Mouse (Mus musculus): ENCODE measurements around the gene Crisp3. TPM values are rescaled to one million over a fixed set of nuclear protein-coding genes. Genes with fewer than 3 reads are reported as not detected.
"Not testable (repeated sequence)": the region's sequence is repeated elsewhere in the genome, so short reads cannot be mapped to it uniquely, and the experiment has no call there.

Gene Crisp3
- total RNA-seq (2014; rRNA removed): not detected in 2 replicates
- polyA plus RNA-seq (2015; fragmentation: Nextera tagmentation; extraction: Ambion mirVana): not detected in 2 replicates

GRCm38 (mm10) chr17:40242135-40242534 lies at the start of gene Crisp3:
TSS of gene Crisp3 (minus strand) at chr17:40242288.
- no peaks in the 10 kb centered on the region for H3K4me1 ChIP-seq (ENCODE audit: insufficient read depth)
- DNase-seq: no peak
- no peak within 1 kb of the TSS for H3K4me3 ChIP-seq (ENCODE audit: low read depth, low read length)
- H3K36me3 ChIP-seq (ENCODE audit: insufficient read depth): no peaks in the 10 kb centered on the region
- H3K27me3 ChIP-seq (ENCODE audit: insufficient read depth, low read length): no peaks in the 10 kb centered on the region
- ATAC-seq: no peak
- TF ChIP-seq CTCF (IDR thresholded peaks at IDR 0.05; ENCODE audit: low read depth): no peak
- H3K4me2 ChIP-seq (ENCODE audit: low read depth): no peak within 1 kb of the TSS
- no peaks in the 10 kb centered on the region for H3K9me3 ChIP-seq (ENCODE audit: low read length)
- H3K27ac ChIP-seq (ENCODE audit: low read depth, low read length): no peak within 1 kb of the TSS
- H3K9ac ChIP-seq: no peak within 1 kb of the TSS

GRCm38 (mm10) chr17:40285435-40285834 lies 43.3 kb upstream of the Crisp3 start:
- Histone ChIP-seq H3K27me3 (ENCODE audit: insufficient read depth, low read length) (no peaks in the 10 kb centered on the region), H3K9ac (no peak overlapping the region), H3K27ac (ENCODE audit: low read depth, low read length) (no peak overlapping the region), H3K4me3 (ENCODE audit: low read depth, low read length) (no peak overlapping the region), H3K36me3 (ENCODE audit: insufficient read depth) (no peaks in the 10 kb centered on the region), H3K4me2 (ENCODE audit: low read depth) (no peak overlapping the region), H3K4me1 (ENCODE audit: insufficient read depth) (no peaks in the 10 kb centered on the region), H3K9me3 (ENCODE audit: low read length) (no peaks in the 10 kb centered on the region)
- TF ChIP-seq CTCF (IDR thresholded peaks at IDR 0.05; ENCODE audit: low read depth): peak; percentile 48
- ATAC-seq (no peak), DNase-seq (peak; percentile 1)
- 76% methylated on average over 2 of the region's 2 CpGs for WGBS

DNA sequence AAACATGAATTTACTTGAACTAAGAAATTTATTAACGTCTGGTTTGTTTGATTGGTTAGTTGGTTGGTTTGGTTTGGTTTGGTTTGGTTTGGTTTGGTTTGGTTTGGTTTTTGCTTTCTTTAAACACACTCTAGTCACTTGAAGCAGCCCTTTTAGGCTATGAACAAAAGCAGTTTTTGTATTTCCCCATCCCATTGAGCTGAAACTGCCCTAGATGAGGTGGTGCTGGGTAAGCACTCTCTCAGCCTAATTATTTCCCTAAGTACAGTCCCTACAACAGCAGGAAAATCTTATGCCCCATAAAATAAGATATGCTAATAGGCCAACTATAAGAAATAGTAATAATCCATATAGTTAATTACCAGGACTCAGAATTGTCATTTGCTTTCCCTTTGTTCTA lies 33.4 kb upstream of the Crisp3 start:
- Histone ChIP-seq H3K4me2 (ENCODE audit: low read depth) (no peak overlapping the region), H3K9me3 (ENCODE audit: low read length) (no peaks in the 10 kb centered on the region), H3K4me3 (ENCODE audit: low read depth, low read length) (no peak overlapping the region), H3K27me3 (ENCODE audit: insufficient read depth, low read length) (no peaks in the 10 kb centered on the region), H3K36me3 (ENCODE audit: insufficient read depth) (no peaks in the 10 kb centered on the region), H3K4me1 (ENCODE audit: insufficient read depth) (no peaks in the 10 kb centered on the region), H3K9ac (no peak overlapping the region), H3K27ac (ENCODE audit: low read depth, low read length) (no peak overlapping the region)
- no peak for ATAC-seq
- DNase-seq: no peak
- TF ChIP-seq CTCF (IDR thresholded peaks at IDR 0.05; ENCODE audit: low read depth): no peak
- 24% methylated on average over 1 of the region's 1 CpGs for WGBS

DNA sequence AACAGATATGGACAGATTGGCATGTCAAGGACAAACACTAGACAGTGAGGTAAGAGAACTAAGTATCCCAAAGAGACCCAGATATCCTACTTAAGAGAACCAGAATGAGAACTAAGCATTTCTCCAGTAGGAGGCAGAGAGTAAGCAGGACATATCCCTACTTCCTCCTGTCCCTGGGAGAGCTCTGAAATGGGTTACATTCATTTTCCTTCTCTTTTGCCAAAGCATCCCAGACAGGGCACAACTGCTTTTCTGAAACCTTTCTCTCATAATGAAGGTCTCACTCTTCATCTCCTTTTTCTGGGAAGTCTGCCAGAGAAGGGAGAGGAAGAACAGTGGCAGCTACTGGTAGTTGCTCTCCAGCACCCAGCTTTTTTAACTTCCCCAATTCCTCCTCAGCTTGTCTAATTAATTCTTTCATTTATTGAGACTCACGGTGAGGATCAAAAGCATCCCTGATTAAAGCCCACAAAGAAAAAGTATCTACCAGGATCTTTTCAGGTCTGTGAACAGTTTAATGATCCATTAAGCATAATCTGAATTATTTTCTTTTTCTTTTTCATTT lies 32.9 kb upstream of the Crisp3 start:
- H3K27me3 ChIP-seq (ENCODE audit: insufficient read depth, low read length): no peaks in the 10 kb centered on the region
- no peaks in the 10 kb centered on the region for H3K36me3 ChIP-seq (ENCODE audit: insufficient read depth)
- no peaks in the 10 kb centered on the region for H3K4me1 ChIP-seq (ENCODE audit: insufficient read depth)
- no peak for DNase-seq
- H3K4me3 ChIP-seq (ENCODE audit: low read depth, low read length): no peak overlapping the region
- H3K9ac ChIP-seq: no peak overlapping the region
- no peak for TF ChIP-seq CTCF (IDR thresholded peaks at IDR 0.05; ENCODE audit: low read depth)
- 3% methylated on average over 1 of the region's 1 CpGs for WGBS
- no peak overlapping the region for H3K27ac ChIP-seq (ENCODE audit: low read depth, low read length)
- ATAC-seq: no peak
- no peaks in the 10 kb centered on the region for H3K9me3 ChIP-seq (ENCODE audit: low read length)
- H3K4me2 ChIP-seq (ENCODE audit: low read depth): no peak overlapping the region

DNA sequence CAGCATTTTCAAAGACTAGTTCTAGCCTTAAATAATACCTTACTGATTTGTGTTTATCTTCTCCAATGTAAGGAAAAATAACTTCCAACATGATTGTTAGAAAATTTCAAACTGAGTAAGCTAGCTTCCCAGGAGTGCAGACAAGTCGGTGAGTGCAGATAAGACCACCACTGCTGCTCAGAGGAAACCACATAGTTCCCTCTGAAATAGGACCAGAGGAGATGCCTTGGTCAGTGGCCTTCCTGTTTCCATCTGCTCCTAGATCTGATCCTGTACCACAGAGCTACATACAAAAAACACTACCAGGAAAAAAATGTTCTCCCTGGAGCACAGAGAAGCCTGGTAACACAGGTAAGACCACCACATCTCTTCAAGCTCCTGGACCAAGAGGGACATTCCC lies 10.4 kb upstream of the Crisp3 start:
- H3K36me3 ChIP-seq (ENCODE audit: insufficient read depth): no peaks in the 10 kb centered on the region
- no peaks in the 10 kb centered on the region for H3K27me3 ChIP-seq (ENCODE audit: insufficient read depth, low read length)
- no peak for TF ChIP-seq CTCF (IDR thresholded peaks at IDR 0.05; ENCODE audit: low read depth)
- WGBS: 98% methylated on average over 1 of the region's 1 CpGs
- H3K4me2 ChIP-seq (ENCODE audit: low read depth): no peak overlapping the region
- H3K27ac ChIP-seq (ENCODE audit: low read depth, low read length): no peak overlapping the region
- H3K9me3 ChIP-seq (ENCODE audit: low read length): no peaks in the 10 kb centered on the region
- H3K4me1 ChIP-seq (ENCODE audit: insufficient read depth): no peaks in the 10 kb centered on the region
- no peak for DNase-seq
- H3K9ac ChIP-seq: no peak overlapping the region
- no peak overlapping the region for H3K4me3 ChIP-seq (ENCODE audit: low read depth, low read length)
- ATAC-seq: no peak

DNA sequence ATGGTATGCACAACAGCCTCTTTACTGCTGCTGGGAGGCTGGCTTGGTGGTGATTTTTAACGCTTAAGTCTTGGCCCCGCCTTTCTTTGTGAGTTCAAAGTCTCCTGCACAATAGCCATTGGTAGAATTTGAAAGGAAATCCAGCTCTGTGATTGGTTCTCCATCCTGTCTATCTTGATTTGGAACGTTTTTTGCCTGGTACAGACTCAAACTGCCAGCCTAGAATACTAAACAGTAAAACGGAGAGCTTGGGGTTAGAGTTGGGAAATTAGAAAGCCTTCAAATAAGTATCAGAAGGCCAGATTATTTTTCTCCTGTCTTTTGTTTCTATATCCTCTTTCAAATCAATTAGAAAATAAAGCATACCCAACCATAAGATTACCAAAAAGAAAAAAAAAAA lies 33.5 kb downstream of the Crisp3 start, which contains the start of gene Pgk2:
Pgk2 (minus strand) TSS at position 101 of the 400 bp plus-strand sequence.
- Histone ChIP-seq H3K27ac (ENCODE audit: low read depth, low read length) (no peak within 1 kb of the TSS), H3K4me3 (ENCODE audit: low read depth, low read length) (no peak within 1 kb of the TSS), H3K4me2 (ENCODE audit: low read depth) (no peak within 1 kb of the TSS), H3K4me1 (ENCODE audit: insufficient read depth) (no peaks in the 10 kb centered on the region), H3K9me3 (ENCODE audit: low read length) (no peaks in the 10 kb centered on the region), H3K9ac (no peak within 1 kb of the TSS), H3K36me3 (ENCODE audit: insufficient read depth) (no peaks in the 10 kb centered on the region), H3K27me3 (ENCODE audit: insufficient read depth, low read length) (no peaks in the 10 kb centered on the region)
- TF ChIP-seq CTCF (IDR thresholded peaks at IDR 0.05; ENCODE audit: low read depth): no peak
- 78% methylated on average over 4 of the region's 4 CpGs for WGBS
- no peak for DNase-seq
- no peak for ATAC-seq

DNA sequence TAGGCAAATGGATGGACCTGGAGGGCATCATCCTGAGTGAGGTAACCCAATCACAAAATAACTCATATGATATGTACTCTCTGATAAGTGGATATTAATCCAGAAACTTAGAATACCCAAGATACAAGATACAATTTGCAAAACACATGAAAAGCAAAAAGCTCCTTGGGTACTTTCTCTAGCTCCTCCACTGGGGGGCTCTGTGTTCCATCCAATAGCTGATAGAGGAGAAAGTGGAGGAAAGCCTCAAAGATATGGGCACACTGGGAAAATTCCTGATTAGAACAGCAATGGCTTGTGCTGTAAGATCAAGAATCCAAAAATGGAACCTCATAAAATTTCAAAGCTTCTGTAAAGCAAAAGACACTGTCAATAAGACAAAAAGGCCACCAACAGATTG lies 40.3 kb downstream of the Crisp3 start:
- H3K9ac ChIP-seq; H3K27me3 ChIP-seq (ENCODE audit: insufficient read depth, low read length); DNase-seq; H3K4me3 ChIP-seq (ENCODE audit: low read depth, low read length); ATAC-seq; H3K4me1 ChIP-seq (ENCODE audit: insufficient read depth); H3K36me3 ChIP-seq (ENCODE audit: insufficient read depth); H3K9me3 ChIP-seq (ENCODE audit: low read length); H3K27ac ChIP-seq (ENCODE audit: low read depth, low read length); H3K4me2 ChIP-seq (ENCODE audit: low read depth): not testable (repeated sequence)

GRCm38 (mm10) chr17:40190192-40190591 lies 51.9 kb downstream of the Crisp3 start:
- not testable (repeated sequence) for H3K27ac ChIP-seq (ENCODE audit: low read depth, low read length); H3K9ac ChIP-seq; H3K36me3 ChIP-seq (ENCODE audit: insufficient read depth); H3K4me1 ChIP-seq (ENCODE audit: insufficient read depth); H3K4me3 ChIP-seq (ENCODE audit: low read depth, low read length); H3K27me3 ChIP-seq (ENCODE audit: insufficient read depth, low read length); H3K9me3 ChIP-seq (ENCODE audit: low read length); H3K4me2 ChIP-seq (ENCODE audit: low read depth); ATAC-seq
- peak; percentile 4 for DNase-seq
- WGBS: 86% methylated on average over 4 of the region's 4 CpGs

Other genes starting within 250 kb of the Crisp3 start
- not detected in 2 replicates for gene AC192777.2, start 146.8 kb downstream of the Crisp3 start, total RNA-seq (2014; rRNA removed)
- not detected in 2 replicates for gene AC192777.2, start 146.8 kb downstream of the Crisp3 start, polyA plus RNA-seq (2015; fragmentation: Nextera tagmentation; extraction: Ambion mirVana)
- not detected in 2 replicates for gene Pgk2, start 33.6 kb downstream of the Crisp3 start, total RNA-seq (2014; rRNA removed)
- not detected in 2 replicates for gene Pgk2, start 33.6 kb downstream of the Crisp3 start, polyA plus RNA-seq (2015; fragmentation: Nextera tagmentation; extraction: Ambion mirVana)
- gene Crisp1, start 76.9 kb upstream of the Crisp3 start, total RNA-seq (2014; rRNA removed): not detected in 2 replicates
- gene Crisp1, start 76.9 kb upstream of the Crisp3 start, polyA plus RNA-seq (2015; fragmentation: Nextera tagmentation; extraction: Ambion mirVana): not detected in 2 replicates